Mouse (Mus musculus) intestine, postnatal 0 days (tissue): ENCODE results near the gene Acyp2. TPM values are rescaled to one million over a fixed set of nuclear protein-coding genes. Genes with fewer than 3 reads are reported as not detected.
"Not testable (repeated sequence)": the region's sequence is repeated elsewhere in the genome, so short reads cannot be mapped to it uniquely, and the experiment has no call there.

Source experiments
- ATAC-seq: fragments of 200-750 bp; cut with Nextera tagmentation; 2 replicates; pipeline ENCODE4 v1.8.0; 2017; ENCODE audit warnings: mild to moderate bottlenecking, moderate TSS enrichment, moderate library complexity
- H3K27ac ChIP-seq: fragments of 300-500 bp; sonication (generic); 2 replicates; pipeline ENCODE4 v1.5.1; 2014; ENCODE audit warnings: mild to moderate bottlenecking, low read depth, low read length, moderate library complexity
- H3K27me3 ChIP-seq: fragments of 300-500 bp; sonication (generic); replicated peaks from 2 replicates; pipeline ENCODE4 v1.6.1; 2014; ENCODE audit warnings: low read length, mixed read lengths; ENCODE audit not compliant: control insufficient read depth, insufficient read depth
- H3K36me3 ChIP-seq: fragments of 300-500 bp; sonication (generic); 2 replicates; pipeline ENCODE4 v1.6.1; 2014; ENCODE audit warnings: mild to moderate bottlenecking, moderate library complexity; ENCODE audit not compliant: control insufficient read depth, insufficient read depth
- H3K4me1 ChIP-seq: fragments of 300-500 bp; sonication (generic); replicated peaks from 2 replicates; pipeline ENCODE4 v1.6.1; 2014; ENCODE audit warnings: antibody characterized with exemption, low read length, mixed read lengths; ENCODE audit not compliant: control insufficient read depth, insufficient read depth
- H3K4me2 ChIP-seq: fragments of 300-500 bp; sonication (generic); replicated peaks from 2 replicates; pipeline ENCODE4 v1.6.1; 2014; ENCODE audit warnings: low read depth, mild to moderate bottlenecking, moderate library complexity
- H3K4me3 ChIP-seq: fragments of 300-500 bp; sonication (generic); 2 replicates; pipeline ENCODE4 v1.5.1; 2014; ENCODE audit warnings: low read depth, low read length
- H3K9ac ChIP-seq: fragments of 300-500 bp; sonication (generic); 2 replicates; pipeline ENCODE4 v1.6.1; 2014; ENCODE audit warnings: mild to moderate bottlenecking, low read depth, low read length
- H3K9me3 ChIP-seq: fragments of 300-500 bp; sonication (generic); 2 replicates; pipeline ENCODE4 v1.6.1; 2016; ENCODE audit warnings: mixed run types; ENCODE audit not compliant: control insufficient read depth
- CTCF ChIP-seq: sonication (generic); IDR thresholded peaks from 2 replicates; pipeline ENCODE4 v1.5.1; 2016; ENCODE audit warnings: low read depth, mild to moderate bottlenecking, control low read depth, antibody characterized with exemption, moderate library complexity
- WGBS: fragments of 180-500 bp; shearing (Covaris S2); extraction: QIAGEN DNeasy Blood & Tissue Kit; methylation state at CpG from one replicate; pipeline ENCODE4 v1.1.7; 2014; 5-methylcytosine and 5-hydroxymethylcytosine counted together
- polyA plus RNA-seq: library from polyadenylated mRNA; unstranded; fragments of >200 nt; fragmentation: Nextera tagmentation; extraction: Ambion mirVana; gene quantifications from 2 replicates; pipeline ENCODE4 v1.2.1, GENCODE M21; 2015

Gene Acyp2
- polyA plus RNA-seq, 1 experiment from 2014 or later: 17.3 TPM

DNA sequence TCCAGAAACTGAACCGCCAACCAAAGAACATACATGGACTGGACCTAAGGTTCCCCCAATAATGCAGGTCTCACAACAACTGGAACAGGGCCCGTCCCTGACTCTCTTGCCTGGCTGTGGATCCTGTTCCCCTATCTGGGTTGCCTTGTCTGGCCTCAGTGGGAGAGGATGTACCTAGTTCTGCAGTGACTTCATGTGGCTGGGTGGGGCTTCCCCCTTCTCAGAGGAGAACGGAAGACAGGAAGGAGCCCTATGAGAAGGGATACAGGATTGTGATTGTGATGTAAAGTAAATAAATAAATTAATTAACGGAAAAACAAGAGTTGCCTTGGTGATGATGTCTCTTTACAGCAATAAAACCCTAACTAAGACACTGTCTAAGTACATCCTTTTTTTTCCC is 6.7 kb upstream of the Acyp2 start:
- H3K36me3 ChIP-seq: no peaks in the 10 kb centered on the region
- H3K4me1 ChIP-seq: no peaks in the 10 kb centered on the region
- H3K27ac ChIP-seq: no peak overlapping the region
- H3K4me3 ChIP-seq: no peak overlapping the region
- H3K27me3 ChIP-seq: no peaks in the 10 kb centered on the region
- WGBS: 87% methylated on average over 4 of the region's 4 CpGs
- no peak for TF ChIP-seq CTCF
- H3K9me3 ChIP-seq: no peaks in the 10 kb centered on the region
- ATAC-seq: no peak
- no peak overlapping the region for H3K9ac ChIP-seq
- no peak overlapping the region for H3K4me2 ChIP-seq

DNA sequence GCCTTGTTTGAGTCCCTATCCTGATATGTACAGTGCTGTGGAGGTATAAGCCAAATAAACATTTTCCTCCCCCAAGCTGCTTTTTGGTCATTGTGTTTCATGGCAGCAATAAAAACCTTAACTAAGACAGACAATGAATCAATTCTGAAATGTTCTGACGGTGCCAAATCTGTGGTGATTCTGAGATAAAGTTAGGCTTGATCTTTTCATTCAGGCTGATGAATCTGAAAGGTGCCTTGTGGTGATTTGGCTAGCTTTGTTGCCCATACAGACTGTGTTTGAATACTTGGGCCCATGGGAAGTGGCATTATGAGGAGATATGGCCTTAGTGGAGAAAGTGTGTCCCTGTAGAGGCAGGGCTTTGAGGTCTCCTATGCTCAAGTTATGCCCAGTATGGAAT is 1.0 kb upstream of the Acyp2 start:
- ATAC-seq: no peak
- 79% methylated on average over 1 of the region's 1 CpGs for WGBS
- no peak for TF ChIP-seq CTCF
- Histone ChIP-seq H3K9ac (no peak overlapping the region), H3K27ac (no peak overlapping the region), H3K9me3 (no peaks in the 10 kb centered on the region), H3K4me1 (no peaks in the 10 kb centered on the region), H3K4me3 (no peak overlapping the region), H3K36me3 (no peaks in the 10 kb centered on the region), H3K27me3 (no peaks in the 10 kb centered on the region), H3K4me2 (no peak overlapping the region)

DNA sequence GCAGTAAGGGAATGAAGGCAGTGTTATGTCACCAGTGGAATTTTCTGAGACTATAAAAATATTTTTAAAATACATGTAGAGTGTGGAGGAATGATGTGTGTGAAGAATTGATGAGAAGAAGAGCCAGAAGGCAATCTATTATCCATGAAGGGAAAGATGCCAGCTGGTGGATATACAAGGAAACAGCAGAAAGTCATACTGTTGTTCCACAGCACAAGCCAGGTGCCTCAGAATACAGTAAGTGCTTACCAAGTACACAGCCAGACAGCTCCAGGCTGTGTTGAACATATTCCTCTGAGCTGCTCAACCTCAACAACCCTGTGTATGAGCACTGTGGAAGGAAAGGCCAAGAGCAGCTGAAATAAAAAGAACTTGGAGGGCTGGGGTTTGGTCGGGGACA is 13.7 kb downstream of the Acyp2 start:
- no peaks in the 10 kb centered on the region for H3K27me3 ChIP-seq
- no peak for ATAC-seq
- TF ChIP-seq CTCF: no peak
- no peaks in the 10 kb centered on the region for H3K9me3 ChIP-seq
- no peak overlapping the region for H3K27ac ChIP-seq
- no peaks in the 10 kb centered on the region for H3K36me3 ChIP-seq
- H3K4me3 ChIP-seq: no peak overlapping the region
- no peak overlapping the region for H3K9ac ChIP-seq
- no peaks in the 10 kb centered on the region for H3K4me1 ChIP-seq
- H3K4me2 ChIP-seq: no peak overlapping the region
- 95% methylated on average over 1 of the region's 1 CpGs for WGBS

DNA sequence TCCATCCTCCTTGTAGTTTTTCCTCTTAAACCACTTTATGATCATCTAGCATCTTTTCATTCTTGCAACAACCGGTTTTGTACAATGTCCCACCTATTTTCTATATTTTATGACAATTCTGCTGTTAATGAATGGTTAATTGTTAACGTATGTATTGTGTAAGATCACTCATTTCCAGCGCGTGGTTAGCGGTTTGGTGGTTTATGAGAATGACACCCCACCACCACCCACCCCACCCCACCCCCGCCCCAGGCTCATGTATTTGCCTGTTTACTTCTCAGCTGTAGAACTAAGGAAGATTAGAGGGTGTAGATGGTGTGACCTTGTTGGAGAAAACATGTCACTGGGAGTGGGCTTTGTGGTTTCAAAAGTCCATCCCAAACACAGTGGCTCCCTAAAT is 18.9 kb downstream of the Acyp2 start:
- no peaks in the 10 kb centered on the region for H3K36me3 ChIP-seq
- H3K27ac ChIP-seq: no peak overlapping the region
- no peak overlapping the region for H3K4me3 ChIP-seq
- H3K4me2 ChIP-seq: no peak overlapping the region
- H3K4me1 ChIP-seq: no peaks in the 10 kb centered on the region
- WGBS: 42% methylated on average over 6 of the region's 6 CpGs
- no peak for TF ChIP-seq CTCF
- H3K9ac ChIP-seq: no peak overlapping the region
- no peaks in the 10 kb centered on the region for H3K9me3 ChIP-seq
- H3K27me3 ChIP-seq: no peaks in the 10 kb centered on the region
- ATAC-seq: no peak

DNA sequence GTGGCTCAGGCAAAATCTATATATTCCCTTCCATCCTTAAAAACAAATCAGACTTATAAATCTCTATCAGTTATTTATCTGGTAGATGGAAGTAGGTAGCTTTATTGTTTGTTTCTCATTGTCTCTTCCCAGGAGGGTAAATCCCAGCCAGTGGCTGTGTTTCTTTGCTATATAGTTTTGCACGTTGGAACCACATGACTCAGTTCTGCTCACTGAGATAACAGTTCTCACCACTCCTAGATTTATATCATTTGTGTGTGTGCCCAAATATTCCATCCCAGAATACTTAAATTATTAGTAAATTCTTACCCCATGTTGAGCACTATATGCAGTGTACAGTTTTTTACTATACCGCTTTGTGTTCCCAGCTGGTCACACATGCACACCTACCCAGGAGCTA is 26.2 kb downstream of the Acyp2 start:
- Histone ChIP-seq H3K4me2 (no peak overlapping the region), H3K4me3 (no peak overlapping the region), H3K27ac (no peak overlapping the region), H3K9ac (no peak overlapping the region), H3K36me3 (no peaks in the 10 kb centered on the region), H3K27me3 (no peaks in the 10 kb centered on the region), H3K4me1 (no peaks in the 10 kb centered on the region), H3K9me3 (no peaks in the 10 kb centered on the region)
- ATAC-seq: no peak
- TF ChIP-seq CTCF: no peak
- WGBS: 70% methylated on average over 2 of the region's 2 CpGs

DNA sequence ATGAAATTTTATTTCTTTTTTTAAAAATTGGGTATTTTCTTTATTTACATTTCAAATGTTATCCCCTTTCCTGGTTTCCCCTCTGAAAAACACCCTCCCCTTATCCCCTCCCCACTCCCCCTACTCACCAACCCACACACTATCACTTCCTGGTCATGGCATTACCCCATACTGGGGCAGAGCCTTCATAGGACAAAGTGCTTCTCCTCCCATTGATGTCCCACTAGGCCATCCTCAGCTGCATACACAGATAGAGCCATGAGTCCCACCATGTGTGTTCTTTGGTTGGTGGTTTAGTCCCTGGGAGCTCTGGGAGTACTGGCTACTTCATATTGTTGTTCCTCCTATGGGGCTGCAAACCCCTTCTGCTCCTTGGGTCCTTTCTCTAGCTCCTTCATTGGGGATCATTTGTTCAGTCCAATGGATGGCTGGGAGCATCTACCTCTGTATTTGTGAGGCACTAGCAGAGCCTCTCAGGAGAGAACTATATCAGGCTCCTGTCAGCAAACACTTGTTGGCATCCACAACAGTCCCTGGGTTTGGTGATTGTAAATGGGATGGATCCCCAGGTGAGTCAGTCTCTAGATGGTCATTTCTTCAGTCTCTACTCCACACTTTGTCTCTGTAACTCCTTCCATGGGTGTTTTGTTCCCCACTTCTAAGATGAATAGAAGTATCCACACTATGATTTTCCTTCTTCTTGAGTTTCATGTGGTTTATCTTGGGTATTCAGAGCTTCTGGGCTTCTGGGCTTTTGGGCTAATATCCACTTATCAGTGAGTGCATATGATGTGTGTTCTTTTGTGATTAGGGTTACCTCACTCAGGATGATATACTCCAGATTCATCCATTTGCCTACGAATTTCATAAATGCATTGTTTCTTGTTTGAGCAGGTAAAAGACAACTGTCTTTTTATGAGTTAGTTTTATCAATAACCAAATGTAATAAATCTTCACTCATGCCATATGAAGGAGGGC is 27.7 kb downstream of the Acyp2 start:
- WGBS: 86% methylated on average over 1 of the region's 1 CpGs
- H3K4me3 ChIP-seq, H3K9ac ChIP-seq, H3K4me2 ChIP-seq, H3K4me1 ChIP-seq, H3K9me3 ChIP-seq, H3K27me3 ChIP-seq, ATAC-seq, H3K27ac ChIP-seq, H3K36me3 ChIP-seq: not testable (repeated sequence)
